Mouse (Mus musculus) limb, embryonic 14.5 days (tissue): Measurements from ENCODE around the gene Myo9a. TPM values are rescaled to one million over a fixed set of nuclear protein-coding genes. Genes with fewer than 3 reads are reported as not detected.

Source experiments
- ATAC-seq: fragments of 200-750 bp; cut with Nextera tagmentation; 2 replicates; pipeline ENCODE4 v1.8.0; 2017; ENCODE audit warnings: low read depth, moderate number of reproducible peaks, moderate TSS enrichment; ENCODE audit not compliant: low FRiP score
- DNase-seq: peaks from one replicate; pipeline ENCODE4 v3.0.0-alpha.2; 2015; ENCODE audit warnings: low spot score
- H3K27ac ChIP-seq: fragments of 300-500 bp; sonication (generic); replicated peaks from 2 replicates; pipeline ENCODE4 v1.5.1; 2014; ENCODE audit warnings: low read depth, mild to moderate bottlenecking, low read length, moderate library complexity, mixed read lengths
- H3K27me3 ChIP-seq: fragments of 300-500 bp; sonication (generic); 2 replicates; pipeline ENCODE4 v1.6.1; 2014; ENCODE audit warnings: low read length, mixed read lengths; ENCODE audit not compliant: control insufficient read depth, insufficient read depth
- H3K36me3 ChIP-seq: fragments of 300-500 bp; sonication (generic); 2 replicates; pipeline ENCODE4 v1.6.1; 2014; ENCODE audit warnings: mild to moderate bottlenecking, low read length, moderate library complexity, mixed read lengths; ENCODE audit not compliant: control insufficient read depth, insufficient read depth
- H3K4me1 ChIP-seq: fragments of 300-500 bp; sonication (generic); 2 replicates; pipeline ENCODE4 v1.6.1; 2014; ENCODE audit warnings: antibody characterized with exemption, low read length, mixed read lengths; ENCODE audit not compliant: control insufficient read depth, insufficient read depth
- H3K4me2 ChIP-seq: fragments of 300-500 bp; sonication (generic); replicated peaks from 2 replicates; pipeline ENCODE4 v1.6.1; 2014; ENCODE audit warnings: low read depth, mild to moderate bottlenecking, low read length, moderate library complexity; ENCODE audit not compliant: severe bottlenecking
- H3K4me3 ChIP-seq: fragments of 300-500 bp; sonication (generic); replicated peaks from 2 replicates; pipeline ENCODE4 v1.5.1; 2014; ENCODE audit warnings: low read length
- H3K9ac ChIP-seq: fragments of 300-500 bp; sonication (generic); 2 replicates; pipeline ENCODE4 v1.6.1; 2014; ENCODE audit warnings: mild to moderate bottlenecking, low read depth, low read length, moderate library complexity; ENCODE audit not compliant: severe bottlenecking
- H3K9me3 ChIP-seq: fragments of 300-500 bp; sonication (generic); 2 replicates; pipeline ENCODE4 v1.6.1; 2016; ENCODE audit warnings: low read length; ENCODE audit not compliant: control insufficient read depth
- POLR2A ChIP-seq: fragments of 200-500 bp; IDR thresholded peaks from 2 replicates; pipeline ENCODE4 v1.8.0; 2012; ENCODE audit warnings: inconsistent platforms, mild to moderate bottlenecking, moderate library complexity, borderline replicate concordance; ENCODE audit not compliant: insufficient read depth, insufficient read length; ENCODE audit errors: extremely low read depth
- WGBS: fragments of 180-500 bp; shearing (Covaris S2); extraction: QIAGEN DNeasy Blood & Tissue Kit; methylation state at CpG from one replicate; pipeline ENCODE4 v1.1.7; 2014; 5-methylcytosine and 5-hydroxymethylcytosine counted together
- polyA plus RNA-seq, 2 experiments: library from polyadenylated mRNA; depleted of rRNA in 1 of 2; stranded (reverse) in 1 of 2; unstranded in 1 of 2; fragments of >200 nt; fragmentation: Nextera tagmentation in 1 of 2; extraction: Ambion mirVana in 1 of 2; gene quantifications; 2 replicates each; pipeline versions ENCODE4 v1.2.1 to v1.2.3; 2012 to 2014

Gene Myo9a
- polyA plus RNA-seq, 2 experiments: 13.9 to 19.2 TPM

- Histone ChIP-seq H3K4me1 (no peaks in the 10 kb centered on the region), H3K36me3 (no peaks in the 10 kb centered on the region), H3K4me2 (no peak overlapping the region), H3K9me3 (no peaks in the 10 kb centered on the region), H3K9ac (no peak overlapping the region), H3K27ac (no peak overlapping the region), H3K4me3 (no peak overlapping the region), H3K27me3 (no peaks in the 10 kb centered on the region)
- DNase-seq (no peak), ATAC-seq (no peak)
- no peak for TF ChIP-seq POLR2A
- 66% methylated on average over 7 of the region's 7 CpGs for WGBS
Observed at GRCm38 (mm10) chr9:59716275-59716898, 34.3 kb upstream of the Myo9a start.

GRCm38 (mm10) chr9:59718237-59718636 lies 32.5 kb upstream of the Myo9a start:
- H3K4me3 ChIP-seq: no peak overlapping the region
- TF ChIP-seq POLR2A: no peak
- no peaks in the 10 kb centered on the region for H3K9me3 ChIP-seq
- H3K27me3 ChIP-seq: no peaks in the 10 kb centered on the region
- H3K4me1 ChIP-seq: no peaks in the 10 kb centered on the region
- H3K9ac ChIP-seq: no peak overlapping the region
- ATAC-seq: no peak
- H3K27ac ChIP-seq: no peak overlapping the region
- H3K36me3 ChIP-seq: no peaks in the 10 kb centered on the region
- 94% methylated on average over 4 of the region's 4 CpGs for WGBS
- H3K4me2 ChIP-seq: no peak overlapping the region
- no peak for DNase-seq

- DNase-seq (no peak), ATAC-seq (no peak)
- no peak for TF ChIP-seq POLR2A
- H3K4me2 ChIP-seq: no peak overlapping the region
- H3K9me3 ChIP-seq: no peaks in the 10 kb centered on the region
- no peak overlapping the region for H3K9ac ChIP-seq
- no peak overlapping the region for H3K27ac ChIP-seq
- 89% methylated on average over 5 of the region's 5 CpGs for WGBS
- no peak overlapping the region for H3K4me3 ChIP-seq
- H3K4me1 ChIP-seq: peaks cover 9% of the 10 kb centered on the region; the same call in 1 of the 2 replicates
- no peaks in the 10 kb centered on the region for H3K36me3 ChIP-seq
- no peaks in the 10 kb centered on the region for H3K27me3 ChIP-seq
Observed at GRCm38 (mm10) chr9:59721144-59721543, 29.6 kb upstream of the Myo9a start.

- ATAC-seq: peak; percentile 78
- H3K36me3 ChIP-seq: no peaks in the 10 kb centered on the region
- WGBS: 13% methylated on average over 10 of the region's 10 CpGs
Observed at GRCm38 (mm10) chr9:59723096-59723657, 27.5 kb upstream of the Myo9a start.

GRCm38 (mm10) chr9:59723791-59724442 lies 26.8 kb upstream of the Myo9a start:
- H3K27ac ChIP-seq: peak overlapping the region; percentile 34
- no peak for TF ChIP-seq POLR2A
- ATAC-seq: peak; percentile 58
- no peak overlapping the region for H3K4me3 ChIP-seq
- H3K4me1 ChIP-seq: peaks cover 9% of the 10 kb centered on the region; the same call in 1 of the 2 replicates
- WGBS: 40% methylated on average over 8 of the region's 8 CpGs
- no peaks in the 10 kb centered on the region for H3K27me3 ChIP-seq
- H3K36me3 ChIP-seq: no peaks in the 10 kb centered on the region
- peak; percentile 55 for DNase-seq
- H3K9ac ChIP-seq: no peak overlapping the region
- H3K4me2 ChIP-seq: no peak overlapping the region; the same call in 1 of the 2 replicates
- no peaks in the 10 kb centered on the region for H3K9me3 ChIP-seq

More at GRCm38 (mm10) chr9:59723096-59723657, 27.5 kb upstream of the Myo9a start:
- peak; percentile 94 for DNase-seq
- Histone ChIP-seq H3K9ac (no peak overlapping the region), H3K27me3 (no peaks in the 10 kb centered on the region), H3K4me2 (peak overlapping the region; percentile 37; the same call in 1 of the 2 replicates), H3K9me3 (no peaks in the 10 kb centered on the region), H3K4me3 (no peak overlapping the region), H3K4me1 (peaks cover 9% of the 10 kb centered on the region; the same call in 1 of the 2 replicates), H3K27ac (peak overlapping the region; percentile 58; the same call in 1 of the 2 replicates)
- no peak for TF ChIP-seq POLR2A
